Mouse (Mus musculus) heart, adult 2 months (tissue): Measurements from ENCODE around the gene Ptpn6. TPM values are rescaled to one million over a fixed set of nuclear protein-coding genes. Genes with fewer than 3 reads are reported as not detected.

ENCODE experiments used
- DNase-seq, 2 experiments: peaks; one replicate each; pipeline ENCODE4 v3.0.0; 2021
- H3K27ac ChIP-seq: fragments of 200-600 bp; 2 replicates; pipeline ENCODE4 v1.8.1; 2022
- H3K27me3 ChIP-seq: fragments of 200-500 bp; 2 replicates; pipeline ENCODE4 v1.6.1; 2012; ENCODE audit warnings: mild to moderate bottlenecking, low read length, inconsistent platforms, mixed read lengths; ENCODE audit not compliant: control insufficient read depth, insufficient read depth
- H3K36me3 ChIP-seq: fragments of 200-500 bp; 2 replicates; pipeline ENCODE4 v1.6.1; 2012; ENCODE audit warnings: low read length, inconsistent platforms; ENCODE audit not compliant: control insufficient read depth, insufficient read depth
- H3K4me1 ChIP-seq: fragments of 200-500 bp; 2 replicates; pipeline ENCODE4 v1.6.1; 2011; ENCODE audit warnings: low read length; ENCODE audit not compliant: control insufficient read depth, insufficient read depth
- H3K4me3 ChIP-seq: fragments of 200-600 bp; 2 replicates; pipeline ENCODE4 v1.8.1; 2022
- H3K79me2 ChIP-seq: fragments of 200-500 bp; replicated peaks from 2 replicates; pipeline ENCODE4 v1.6.1; 2012; ENCODE audit warnings: mild to moderate bottlenecking, inconsistent platforms, low read length, moderate library complexity, mixed read lengths; ENCODE audit not compliant: control insufficient read depth, insufficient read depth
- H3K9ac ChIP-seq: fragments of 200-500 bp; 2 replicates; pipeline ENCODE4 v1.6.1; 2012; ENCODE audit warnings: low read depth, mild to moderate bottlenecking, control low read depth, inconsistent platforms, low read length, mixed read lengths
- CTCF ChIP-seq: fragments of 200-600 bp; IDR thresholded peaks from 2 replicates; pipeline ENCODE4 v1.8.1; 2022; ENCODE audit warnings: antibody characterized with exemption, mild to moderate bottlenecking, moderate library complexity
- EP300 ChIP-seq: fragments of 200-500 bp; IDR thresholded peaks from 2 replicates; pipeline ENCODE4 v1.6.1; 2011; ENCODE audit warnings: low read depth, low read length, control low read depth; ENCODE audit not compliant: insufficient read depth
- POLR2A ChIP-seq: fragments of 200-500 bp; IDR thresholded peaks from 2 replicates; pipeline ENCODE4 v1.6.1; 2011; ENCODE audit warnings: mild to moderate bottlenecking, low read depth, low read length, control low read depth; ENCODE audit not compliant: insufficient read depth
- WGBS: fragments of 180-500 bp; shearing (Covaris S2); methylation state at CpG from one replicate; pipeline ENCODE4 v1.1.7; 2018; 5-methylcytosine and 5-hydroxymethylcytosine counted together
- intact Hi-C: fragments of 180-260 bp; cut with DNase I; formaldehyde crosslinking; loops from one replicate; pipeline ENCODE4 v1.15.1; 2025
- polyA plus RNA-seq: library from polyadenylated mRNA; depleted of rRNA; stranded (reverse); fragments of >200 nt; gene quantifications from 2 replicates; pipeline ENCODE4 v1.2.3, GENCODE M21; 2012
- total RNA-seq, 2 experiments: library from RNA; stranded (reverse); gene quantifications; 2 replicates each; pipeline ENCODE4 v1.2.3; 2021

Gene Ptpn6
- total and polyA plus RNA-seq, 3 experiments, result 3.1 to 8.2 (median 4.4) TPM

- H3K9ac ChIP-seq, result no peak overlapping the region
Measured at GRCm38 (mm10) chr6:124720904-124721303, 17.6 kb downstream of the Ptpn6 start.

GRCm38 (mm10) chr6:124719354-124719978, 19.0 kb downstream of the Ptpn6 start:
- intact Hi-C loops, result no loop called here
- Histone ChIP-seq H3K9ac (no peak overlapping the region), H3K4me1 (no peaks in the 10 kb centered on the region; the same call in 1 of the 2 replicates), H3K79me2 (no peaks in the 10 kb centered on the region), H3K27me3 (no peaks in the 10 kb centered on the region), H3K36me3 (no peaks in the 10 kb centered on the region), H3K4me3 (no peak overlapping the region), H3K27ac (peak overlapping the region; percentile 47; the same call in 1 of the 2 replicates)
- no peak for TF ChIP-seq CTCF
- TF ChIP-seq EP300, result no peak
- no peak for TF ChIP-seq POLR2A
- WGBS, result 60% methylated on average over 7 of the region's 7 CpGs
- DNase-seq, result no peak

More at GRCm38 (mm10) chr6:124720904-124721303, 17.6 kb downstream of the Ptpn6 start:
- WGBS, result 64% methylated on average over 11 of the region's 11 CpGs
- H3K27me3 ChIP-seq, result no peaks in the 10 kb centered on the region
- H3K79me2 ChIP-seq, result no peaks in the 10 kb centered on the region
- no peak overlapping the region for H3K27ac ChIP-seq
- TF ChIP-seq CTCF, result no peak
- no peak for DNase-seq
- no peaks in the 10 kb centered on the region for H3K36me3 ChIP-seq
- no peak overlapping the region for H3K4me3 ChIP-seq
- H3K4me1 ChIP-seq, result no peaks in the 10 kb centered on the region; the same call in 1 of the 2 replicates
- intact Hi-C loops, result no loop called here

- 80% methylated on average over 16 of the region's 16 CpGs for WGBS
- intact Hi-C loops, result no loop called here
- H3K4me3 ChIP-seq, result no peak overlapping the region
Measured at GRCm38 (mm10) chr6:124718703-124719102, 19.8 kb downstream of the Ptpn6 start.

GRCm38 (mm10) chr6:124717968-124718367, 20.5 kb downstream of the Ptpn6 start:
- Histone ChIP-seq H3K27me3 (no peaks in the 10 kb centered on the region), H3K79me2 (peaks cover 2% of the 10 kb centered on the region; the same call in 1 of the 2 replicates), H3K4me3 (no peak overlapping the region), H3K9ac (no peak overlapping the region), H3K27ac (no peak overlapping the region), H3K36me3 (peaks cover 2% of the 10 kb centered on the region), H3K4me1 (peaks cover 3% of the 10 kb centered on the region)
- 56% methylated on average over 13 of the region's 13 CpGs for WGBS
- no peak for DNase-seq
- intact Hi-C loops, result no loop called here
- TF ChIP-seq POLR2A (no peak), EP300 (no peak), CTCF (no peak)

More at GRCm38 (mm10) chr6:124718703-124719102, 19.8 kb downstream of the Ptpn6 start:
- DNase-seq, result no peak
- H3K36me3 ChIP-seq, result no peaks in the 10 kb centered on the region
- H3K79me2 ChIP-seq, result peaks cover 2% of the 10 kb centered on the region; the same call in 1 of the 2 replicates
- H3K27ac ChIP-seq, result no peak overlapping the region
- H3K4me1 ChIP-seq, result no peaks in the 10 kb centered on the region; the same call in none of the 2 replicates
- no peaks in the 10 kb centered on the region for H3K27me3 ChIP-seq
- no peak for TF ChIP-seq EP300
- no peak for TF ChIP-seq CTCF
- TF ChIP-seq POLR2A, result no peak
- H3K9ac ChIP-seq, result no peak overlapping the region

- Histone ChIP-seq H3K27ac (no peak overlapping the region), H3K79me2 (peaks cover 2% of the 10 kb centered on the region; the same call in 1 of the 2 replicates), H3K4me3 (no peak overlapping the region), H3K36me3 (peaks cover 2% of the 10 kb centered on the region), H3K27me3 (no peaks in the 10 kb centered on the region), H3K9ac (no peak overlapping the region), H3K4me1 (peaks cover 5% of the 10 kb centered on the region)
- DNase-seq, result peak; percentile 57 to 59
- TF ChIP-seq EP300, result 0 out of 2 replicates have a peak, but pooled peaks have one; percentile 41
- peak; percentile 70 for TF ChIP-seq CTCF
- no peak for TF ChIP-seq POLR2A
- 58% methylated on average over 20 of the region's 20 CpGs for WGBS
- intact Hi-C loops, result no loop called here
Measured at GRCm38 (mm10) chr6:124716864-124717490, 21.5 kb downstream of the Ptpn6 start.

- WGBS, result 10% methylated on average over 11 of the region's 11 CpGs
- Histone ChIP-seq H3K4me1 (peaks cover 5% of the 10 kb centered on the region), H3K79me2 (peaks cover 2% of the 10 kb centered on the region; the same call in 1 of the 2 replicates), H3K9ac (peak overlapping the region; percentile 94), H3K27ac (peak overlapping the region; percentile 96), H3K4me3 (peak overlapping the region; percentile 88), H3K27me3 (no peaks in the 10 kb centered on the region), H3K36me3 (peaks cover 5% of the 10 kb centered on the region)
- no peak for DNase-seq
- intact Hi-C loops, result loop anchor here (1.0 to 2.0 kb wide), 5 partner anchors 27 to 326 kb away; partner anchors contain the start of genes Atn1, Gm45234, Ing4 and Lpcat3
- no peak for TF ChIP-seq CTCF
- no peak for TF ChIP-seq EP300
- no peak for TF ChIP-seq POLR2A
Measured at GRCm38 (mm10) chr6:124712918-124713317, 25.6 kb downstream of the Ptpn6 start.
